Mouse (Mus musculus) small intestine, adult 2 months (tissue): ENCODE data around the gene Fyn.

ENCODE experiments used
- CTCF ChIP-seq: fragments of 200-500 bp; IDR thresholded peaks from 2 replicates; pipeline ENCODE4 v1.5.1; 2012; ENCODE audit warnings: low read depth, mild to moderate bottlenecking, control low read depth, inconsistent platforms, low read length, moderate library complexity, mixed read lengths; ENCODE audit not compliant: insufficient replicate concordance, insufficient read length; ENCODE audit errors: extremely low read depth
- POLR2A ChIP-seq: fragments of 200-500 bp; IDR thresholded peaks from 2 replicates; pipeline ENCODE4 v1.6.1; 2012; ENCODE audit warnings: low read depth, mild to moderate bottlenecking, control low read depth, inconsistent platforms, low read length, moderate library complexity

- no peak for TF ChIP-seq POLR2A
- TF ChIP-seq CTCF: no peak
Observed at GRCm38 (mm10) chr10:39343551-39343950, 25.1 kb upstream of the Fyn start.
